ENCODE assay signal across 11 mouse cellular contexts in genomic region chr16:11024841-11025240, GRCm38 (mm10). TPM values are rescaled to one million over a fixed set of nuclear protein-coding genes. Genes with fewer than 3 reads are reported as not detected.
DNase-seq lines count a peak whose midpoint lies in the region; TF ChIP-seq lines count a peak whose summit lies in the region.
"Had no signal": no experiment of that assay in that cellular context is flagged by ENCODE, and none has a peak within 500 bp of the region (broad histone marks: within the 10 kb centered on the region; RNA-seq: fewer than 3 reads in every experiment).

No protein-coding gene starts in this region.

- no peaks in the 10 kb centered on the region for H3K4me1 ChIP-seq in cerebellum, adult 2 months (ENCODE audit: control insufficient read depth, insufficient read depth, low read length)

- no peak overlapping the region for H3K4me3 ChIP-seq in cerebellum, adult 2 months (replicated peaks; ENCODE audit: insufficient read depth, low read depth, low read length)
- H3K4me3 ChIP-seq: forebrain, embryonic 10.5 days had no signal

- no peak overlapping the region for H3K27ac ChIP-seq in cerebellum, adult 2 months (ENCODE audit: insufficient read depth, low read length)
- H3K27ac ChIP-seq: forebrain, embryonic 10.5 days had no signal

- TF ChIP-seq POLR2A in cerebellum, adult 2 months (IDR thresholded peaks at IDR 0.05; ENCODE audit: borderline replicate concordance, insufficient read depth, low read length): no peak

- peak; percentile 21 for DNase-seq in kidney, adult 11 months
- DNase-seq in kidney, postnatal 25 days: no peak
- DNase-seq in right cerebral cortex, postnatal 36 days (ENCODE audit: low spot score in 2 of 2): peak; percentile 13 to 42
- DNase-seq in right cerebral cortex, postnatal 4 days: no peak
- peak; percentile 39 for DNase-seq in gastrocnemius, postnatal 10 days
- no peak for DNase-seq in layer of hippocampus, postnatal 25 days (ENCODE audit: extremely low spot score in 1 of 2, low spot score in 1 of 2)
- DNase-seq in cerebellum, adult 2 months: no peak
- DNase-seq: kidney, adult 18-20 months; layer of hippocampus, postnatal 36 days; liver had no signal

- no peak for TF ChIP-seq CTCF in cerebellum, adult 2 months (IDR thresholded peaks at IDR 0.05; ENCODE audit: borderline replicate concordance, insufficient read depth, low read depth, low read length)

- H3K27me3 ChIP-seq in cerebellum, adult 2 months (ENCODE audit: control insufficient read depth, insufficient read depth, low read length): no peaks in the 10 kb centered on the region

- WGBS in cerebellum, adult 2 months: 85% methylated on average over 3 of the region's 3 CpGs

RNA-seq across cellular contexts. Expression of gene Snn, which starts 35.9 kb away (rescaled TPM):
- 10 to 100 TPM; 14.1 to 17.6 TPM for total RNA-seq in gastrocnemius, postnatal 10 days (2021)
- 100 to 1,000 TPM; 166 to 177 TPM for total RNA-seq in layer of hippocampus, postnatal 25 days (2021)
- polyA plus RNA-seq in cerebellum, adult 2 months (2012; rRNA removed): 124 and 138 TPM in 2 replicates

RNA-seq across cellular contexts. Expression of gene Litaf, which starts 41.1 kb away (rescaled TPM):
- total RNA-seq in gastrocnemius, postnatal 10 days (2021): 10 to 100 TPM; 25.5 to 25.7 TPM
- 10 to 100 TPM; 15.3 to 19.8 TPM for total RNA-seq in layer of hippocampus, postnatal 25 days (2021)
- polyA plus RNA-seq in cerebellum, adult 2 months (2012; rRNA removed): 60.7 and 82.3 TPM in 2 replicates

Comparison
In these comparisons a context has a peak if more than half of its experiments do, and no peak if none do; other contexts are left out.
1. DNase-seq: peak in kidney, adult 11 months (single experiment), right cerebral cortex, postnatal 36 days (2 of 2) and gastrocnemius, postnatal 10 days (single experiment); none in kidney, postnatal 25 days (0 of 2), right cerebral cortex, postnatal 4 days (single experiment), layer of hippocampus, postnatal 25 days (0 of 2) and cerebellum, adult 2 months (0 of 2).
2. RNA of gene Snn, which starts 35.9 kb away (total RNA-seq): 166 to 177 TPM in layer of hippocampus, postnatal 25 days; 14.1 to 17.6 TPM in gastrocnemius, postnatal 10 days; every median in the first group is over 4 times any median in the second.